Mouse (Mus musculus): Measurements from ENCODE around the gene Rusc2. TPM values are rescaled to one million over a fixed set of nuclear protein-coding genes. Genes with fewer than 3 reads are reported as not detected.

Rusc2 gene
- polyA plus RNA-seq, 1 experiment from 2014 or later: 33.4 TPM

DNA sequence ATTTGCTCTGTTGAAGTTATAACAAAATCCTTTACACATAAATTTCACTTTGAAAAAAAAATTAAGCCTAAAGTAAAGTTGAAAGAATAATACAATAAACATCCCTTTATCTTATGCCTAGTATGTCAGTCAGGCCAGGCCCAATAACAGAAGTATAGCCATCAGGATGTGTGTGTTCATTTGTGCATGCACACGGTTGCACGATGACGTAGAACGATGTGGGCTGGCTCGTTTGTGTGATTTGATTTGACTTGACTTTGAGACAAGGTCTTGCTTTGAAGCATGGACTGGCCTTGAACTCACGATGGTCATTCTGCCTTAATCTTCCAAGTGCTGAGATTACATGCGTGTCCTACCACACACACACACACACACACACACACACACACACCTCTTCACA is 85.1 kb downstream of the Rusc2 start:
- H3K36me3 ChIP-seq: no peaks in the 10 kb centered on the region
- H3K27me3 ChIP-seq (ENCODE audit: insufficient read depth, poor library complexity, severe bottlenecking): no peaks in the 10 kb centered on the region
- no peak overlapping the region for H3K27ac ChIP-seq
- WGBS: 93% methylated on average over 7 of the region's 7 CpGs
- no peak for DNase-seq (ENCODE audit: low spot score)
- no peaks in the 10 kb centered on the region for H3K4me1 ChIP-seq (replicated peaks)
- no peak overlapping the region for H3K4me3 ChIP-seq
- H3K9me3 ChIP-seq: no peaks in the 10 kb centered on the region

GRCm38 (mm10) chr4:43470301-43470700 is 88.5 kb downstream of the Rusc2 start:
- 95% methylated on average over 10 of the region's 10 CpGs for WGBS
- no peak for DNase-seq (ENCODE audit: low spot score)
- H3K9me3 ChIP-seq: no peaks in the 10 kb centered on the region

DNA sequence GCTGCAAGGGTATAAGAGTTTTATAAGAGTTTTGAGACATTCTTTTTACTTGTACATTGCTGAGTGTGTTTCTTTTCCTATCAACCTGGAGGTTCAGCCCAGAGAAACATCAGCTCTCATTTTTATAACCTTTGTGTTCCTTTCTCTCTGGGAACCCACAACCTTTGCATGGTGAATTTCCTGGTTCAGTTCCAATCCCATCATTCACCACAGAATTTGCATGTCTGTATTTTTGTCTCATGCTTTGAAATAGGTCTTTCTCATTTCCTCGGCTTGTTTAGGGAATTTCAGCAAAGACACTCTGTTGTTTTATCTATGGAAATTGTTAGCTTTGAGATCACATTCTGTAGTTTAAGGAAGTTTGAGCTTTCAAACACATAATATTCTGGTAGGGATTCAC is 91.9 kb downstream of the Rusc2 start:
- 82% methylated on average over 1 of the region's 1 CpGs for WGBS
- Histone ChIP-seq H3K36me3 (no peaks in the 10 kb centered on the region), H3K9me3 (no peaks in the 10 kb centered on the region), H3K27me3 (ENCODE audit: insufficient read depth, poor library complexity, severe bottlenecking) (no peaks in the 10 kb centered on the region), H3K27ac (no peak overlapping the region), H3K4me3 (no peak overlapping the region), H3K4me1 (replicated peaks) (peaks cover 5% of the 10 kb centered on the region)
- no peak for DNase-seq (ENCODE audit: low spot score)

More at GRCm38 (mm10) chr4:43470301-43470700, 88.5 kb downstream of the Rusc2 start:
- no peaks in the 10 kb centered on the region for H3K4me1 ChIP-seq (replicated peaks)
- no peaks in the 10 kb centered on the region for H3K27me3 ChIP-seq (ENCODE audit: insufficient read depth, poor library complexity, severe bottlenecking)
- H3K4me3 ChIP-seq: no peak overlapping the region
- no peaks in the 10 kb centered on the region for H3K36me3 ChIP-seq
- no peak overlapping the region for H3K27ac ChIP-seq

DNA sequence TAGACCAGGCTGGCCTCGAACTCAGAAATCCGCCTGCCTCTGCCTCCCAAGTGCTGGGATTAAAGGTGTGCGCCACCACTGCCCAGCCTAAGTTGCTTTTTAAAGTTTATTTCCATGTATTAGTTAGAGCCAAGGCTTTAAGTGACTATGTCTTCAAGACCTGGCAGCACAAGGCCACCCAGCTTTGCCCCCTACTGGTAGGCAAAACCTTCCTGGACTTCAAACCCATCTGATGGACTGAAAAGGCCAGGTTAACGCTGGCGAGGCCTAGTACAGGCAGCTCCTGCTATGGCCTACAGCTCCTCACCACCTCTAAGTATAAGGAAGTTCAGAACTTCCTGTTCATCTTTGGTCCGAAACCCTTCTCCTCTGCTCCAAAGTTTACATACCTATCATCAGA is 94.8 kb downstream of the Rusc2 start:
- no peak for DNase-seq (ENCODE audit: low spot score)
- 88% methylated on average over 6 of the region's 6 CpGs for WGBS
- Histone ChIP-seq H3K27me3 (ENCODE audit: insufficient read depth, poor library complexity, severe bottlenecking) (no peaks in the 10 kb centered on the region), H3K4me1 (replicated peaks) (peaks cover 5% of the 10 kb centered on the region), H3K27ac (no peak overlapping the region), H3K36me3 (no peaks in the 10 kb centered on the region), H3K9me3 (no peaks in the 10 kb centered on the region), H3K4me3 (no peak overlapping the region)

Other genes with a start within 250 kb of the Rusc2 start
- 0.18 and 0.26 TPM in 2 replicates for gene Atp8b5, start 114.8 kb upstream of the Rusc2 start, polyA plus RNA-seq (2016; fragmentation: Nextera tagmentation; extraction: Ambion mirVana)
- 0.47 TPM in 1 of 2 replicates, not detected in the other for gene Fam166b, start 47.2 kb downstream of the Rusc2 start, polyA plus RNA-seq (2016; fragmentation: Nextera tagmentation; extraction: Ambion mirVana)
- gene Tesk1, start 60.0 kb downstream of the Rusc2 start, polyA plus RNA-seq (2016; fragmentation: Nextera tagmentation; extraction: Ambion mirVana): 7.1 and 8.3 TPM in 2 replicates
- gene Cd72, start 72.6 kb downstream of the Rusc2 start, polyA plus RNA-seq (2016; fragmentation: Nextera tagmentation; extraction: Ambion mirVana): 1.8 and 2.4 TPM in 2 replicates
- not detected in 2 replicates for gene Sit1, start 101.8 kb downstream of the Rusc2 start, polyA plus RNA-seq (2016; fragmentation: Nextera tagmentation; extraction: Ambion mirVana)
- gene Ccdc107, start 110.9 kb downstream of the Rusc2 start, polyA plus RNA-seq (2016; fragmentation: Nextera tagmentation; extraction: Ambion mirVana): 45.2 and 50.9 TPM in 2 replicates
- 47.2 and 50.5 TPM in 2 replicates for gene Arhgef39, start 117.7 kb downstream of the Rusc2 start, polyA plus RNA-seq (2016; fragmentation: Nextera tagmentation; extraction: Ambion mirVana)
- gene Car9, start 125.0 kb downstream of the Rusc2 start, polyA plus RNA-seq (2016; fragmentation: Nextera tagmentation; extraction: Ambion mirVana): 0.76 and 0.93 TPM in 2 replicates
- gene Tpm2, start 141.8 kb downstream of the Rusc2 start, polyA plus RNA-seq (2016; fragmentation: Nextera tagmentation; extraction: Ambion mirVana): 55.9 and 65.7 TPM in 2 replicates
- gene Creb3, start 180.4 kb downstream of the Rusc2 start, polyA plus RNA-seq (2016; fragmentation: Nextera tagmentation; extraction: Ambion mirVana): 40.7 and 53.3 TPM in 2 replicates
- 52.8 and 58.9 TPM in 2 replicates for gene Tln1, start 180.7 kb downstream of the Rusc2 start, polyA plus RNA-seq (2016; fragmentation: Nextera tagmentation; extraction: Ambion mirVana)
- gene Rgp1, start 196.7 kb downstream of the Rusc2 start, polyA plus RNA-seq (2016; fragmentation: Nextera tagmentation; extraction: Ambion mirVana): 20.3 and 25.6 TPM in 2 replicates
- 28.0 and 36.3 TPM in 2 replicates for gene Gba2, start 196.9 kb downstream of the Rusc2 start, polyA plus RNA-seq (2016; fragmentation: Nextera tagmentation; extraction: Ambion mirVana)
- 0.88 and 1.0 TPM in 2 replicates for gene Msmp, start 202.5 kb downstream of the Rusc2 start, polyA plus RNA-seq (2016; fragmentation: Nextera tagmentation; extraction: Ambion mirVana)
- 22.4 and 26.5 TPM in 2 replicates for gene Npr2, start 250.0 kb downstream of the Rusc2 start, polyA plus RNA-seq (2016; fragmentation: Nextera tagmentation; extraction: Ambion mirVana)